Mouse (Mus musculus) ES-E14 (cell line): ENCODE results near the gene Zfp384.

Source experiments
- CHD2 ChIP-seq: IDR thresholded peaks from 2 replicates; pipeline ENCODE4 v1.6.1; 2014; ENCODE audit warnings: mild to moderate bottlenecking, low read depth, low read length, inconsistent platforms
- HCFC1 ChIP-seq: IDR thresholded peaks from 2 replicates; pipeline ENCODE4 v1.6.1; 2012; ENCODE audit warnings: low read length, inconsistent platforms, borderline replicate concordance; ENCODE audit not compliant: insufficient read depth
- MAFK ChIP-seq: IDR thresholded peaks from 2 replicates; pipeline ENCODE4 v1.6.1; 2014; ENCODE audit warnings: mild to moderate bottlenecking, low read depth, low read length, inconsistent platforms; ENCODE audit not compliant: insufficient read depth
- ZC3H11A ChIP-seq: IDR thresholded peaks from 2 replicates; pipeline ENCODE4 v1.6.1; 2012; ENCODE audit warnings: low read depth, mild to moderate bottlenecking, inconsistent platforms, low read length, borderline replicate concordance
- ZNF384 ChIP-seq: IDR thresholded peaks from 2 replicates; pipeline ENCODE4 v1.6.1; 2012; ENCODE audit warnings: low read depth, low read length, inconsistent platforms

GRCm38 (mm10) chr6:124961021-124961420, 47.9 kb upstream of the Zfp384 start:
- TF ChIP-seq HCFC1 = no peak
- TF ChIP-seq ZC3H11A = no peak
- TF ChIP-seq ZNF384 = no peak
- no peak for TF ChIP-seq MAFK
- no peak for TF ChIP-seq CHD2
